Mouse (Mus musculus): ENCODE results near the gene Hps4.

DNA sequence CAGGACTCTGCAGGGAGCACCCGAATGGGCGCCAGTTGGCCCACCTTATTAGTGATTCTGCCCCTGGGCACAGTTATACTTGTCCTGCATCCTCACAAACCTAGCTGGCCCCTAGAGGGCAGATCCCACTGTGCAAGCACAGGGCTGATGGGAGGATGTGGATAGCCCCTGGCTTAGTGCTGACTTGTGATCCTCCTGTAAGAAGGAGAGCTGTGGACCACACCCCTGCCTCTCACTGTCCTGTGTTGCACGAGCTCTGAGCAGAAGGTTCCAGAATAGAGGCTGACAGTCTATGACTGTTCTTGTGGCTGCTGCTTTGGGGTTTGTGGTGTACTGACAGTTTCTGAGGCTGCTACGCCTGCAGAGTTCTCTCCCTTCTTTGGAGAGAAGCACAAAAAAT lies 41.2 kb upstream of the Hps4 start:
- no peak for TF ChIP-seq POLR2A (IDR thresholded peaks at IDR 0.05; ENCODE audit: insufficient read depth, low read depth, low read length)
- TF ChIP-seq CTCF (IDR thresholded peaks at IDR 0.05; ENCODE audit: insufficient read depth, low read depth, low read length), result no peak

Data from olfactory bulb, adult 2 months (tissue).